Mouse (Mus musculus): ENCODE data around the gene Clnk. TPM values are rescaled to one million over a fixed set of nuclear protein-coding genes. Genes with fewer than 3 reads are reported as not detected.

Gene Clnk
- total and polyA plus RNA-seq, 3 experiments: not detected

- Histone ChIP-seq H3K9ac (ENCODE audit: control insufficient read depth, low read depth, low read length, poor library complexity, severe bottlenecking) (no peak overlapping the region), H3K27ac (ENCODE audit: control insufficient read depth, low read depth, low read length) (no peak overlapping the region), H3K36me3 (ENCODE audit: control insufficient read depth in 1 of 2, insufficient read depth in 2 of 2, low read length in 2 of 2) (no peaks in the 10 kb centered on the region), H3K9me3 (replicated peaks; ENCODE audit: insufficient read depth, low read length) (no peaks in the 10 kb centered on the region), H3K79me2 (ENCODE audit: control insufficient read depth, insufficient read depth, low read length, poor library complexity) (no peaks in the 10 kb centered on the region), H3K27me3 (ENCODE audit: control insufficient read depth in 1 of 2, insufficient read depth in 2 of 2, low read length in 2 of 2) (no peaks in the 10 kb centered on the region), H3K4me3 (ENCODE audit: control insufficient read depth in 1 of 2, insufficient read depth in 1 of 2, low read depth in 2 of 2, low read length in 2 of 2) (no peak overlapping the region), H3K4me1 (ENCODE audit: control insufficient read depth in 1 of 2, insufficient read depth in 2 of 2, low read length in 2 of 2) (no peaks in the 10 kb centered on the region)
- DNase-seq (ENCODE audit: low read depth, low spot score): no peak
- TF ChIP-seq UBTF (IDR thresholded peaks at IDR 0.05; ENCODE audit: borderline replicate concordance, insufficient read depth, low read depth, low read length) (no peak), MAFK (IDR thresholded peaks at IDR 0.05; ENCODE audit: borderline replicate concordance, low read depth, low read length) (no peak), POLR2A (IDR thresholded peaks at IDR 0.05; ENCODE audit: control insufficient read depth in 1 of 2, insufficient read depth in 1 of 2, low read depth in 1 of 2, low read length in 2 of 2, poor library complexity in 1 of 2) (no peak), BHLHE40 (IDR thresholded peaks at IDR 0.05; ENCODE audit: borderline replicate concordance, low read depth, low read length) (no peak), HCFC1 (IDR thresholded peaks at IDR 0.05; ENCODE audit: low read depth, low read length) (no peak), E2F4 (IDR thresholded peaks at IDR 0.05; ENCODE audit: borderline replicate concordance, low read depth, low read length) (no peak), TCF12 (IDR thresholded peaks at IDR 0.05; ENCODE audit: low read depth, low read length) (no peak), MAZ (IDR thresholded peaks at IDR 0.05; ENCODE audit: low read depth, low read length) (no peak), ZNF384 (IDR thresholded peaks at IDR 0.05; ENCODE audit: low read depth, low read length) (no peak), TBP (IDR thresholded peaks at IDR 0.05; ENCODE audit: low read depth, low read length) (no peak), SIN3A (IDR thresholded peaks at IDR 0.05; ENCODE audit: low read length) (no peak)
These were observed 19.0 kb downstream of the Clnk start for GRCm38 (mm10) chr5:38857591-38857990.

DNA sequence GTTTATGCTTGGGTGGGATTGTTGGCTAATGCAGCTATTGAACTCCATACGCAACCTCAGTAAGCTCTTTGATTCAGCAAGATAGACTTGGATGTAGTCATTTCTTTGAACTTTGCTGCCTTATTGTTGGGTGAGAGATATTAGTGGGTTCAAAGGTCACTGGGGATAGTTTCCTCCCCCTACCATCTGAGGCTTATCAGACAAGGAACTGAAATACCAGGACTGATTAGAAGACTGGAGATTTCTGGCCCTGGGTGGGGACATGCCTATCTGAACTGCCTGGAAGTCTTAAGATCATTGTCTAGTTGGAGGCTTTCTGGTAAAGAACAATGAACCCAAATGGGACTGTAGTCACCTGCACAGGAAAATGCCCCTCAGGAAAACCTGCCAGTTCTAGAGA lies 26.4 kb downstream of the Clnk start:
- TF ChIP-seq MAZ (IDR thresholded peaks at IDR 0.05; ENCODE audit: low read depth, low read length) (no peak), POLR2AphosphoS5 (IDR thresholded peaks at IDR 0.05; ENCODE audit: borderline replicate concordance, low read depth, low read length) (no peak), ZC3H11A (IDR thresholded peaks at IDR 0.05; ENCODE audit: low read depth, low read length) (no peak), CHD1 (IDR thresholded peaks at IDR 0.05; ENCODE audit: low read depth, low read length) (no peak), ZKSCAN1 (IDR thresholded peaks at IDR 0.05; ENCODE audit: low read depth, low read length) (no peak), MAFK (IDR thresholded peaks at IDR 0.05; ENCODE audit: borderline replicate concordance, low read depth, low read length) (no peak), BHLHE40 (IDR thresholded peaks at IDR 0.05; ENCODE audit: borderline replicate concordance, low read depth, low read length) (no peak), MXI1 (IDR thresholded peaks at IDR 0.05; ENCODE audit: low read depth, low read length) (no peak), GATA1 (IDR thresholded peaks at IDR 0.05; ENCODE audit: low read depth, low read length) (no peak), EP300 (IDR thresholded peaks at IDR 0.05; ENCODE audit: low read depth in 1 of 2, low read length in 2 of 2) (no peak), NRF1 (IDR thresholded peaks at IDR 0.05; ENCODE audit: insufficient read depth, low read depth, low read length, poor library complexity, severe bottlenecking) (no peak), USF1 (IDR thresholded peaks at IDR 0.05; ENCODE audit: low read depth, low read length) (no peak), ELF1 (IDR thresholded peaks at IDR 0.05; ENCODE audit: low read depth, low read length) (no peak), GABPA (IDR thresholded peaks at IDR 0.05; ENCODE audit: low read depth, low read length) (no peak), KAT2A (conservative IDR thresholded peaks at IDR 0.05; ENCODE audit: low read depth, low read length) (no peak), TAL1 (IDR thresholded peaks at IDR 0.05; ENCODE audit: low read length) (no peak), UBTF (IDR thresholded peaks at IDR 0.05; ENCODE audit: borderline replicate concordance, insufficient read depth, low read depth, low read length) (no peak), RAD21 (IDR thresholded peaks at IDR 0.05; ENCODE audit: low read depth, low read length) (no peak)
- no peak for DNase-seq (ENCODE audit: low read depth, low spot score)
- H3K9ac ChIP-seq (ENCODE audit: control insufficient read depth, low read depth, low read length, poor library complexity, severe bottlenecking): no peak overlapping the region
- no peaks in the 10 kb centered on the region for H3K79me2 ChIP-seq (ENCODE audit: control insufficient read depth, insufficient read depth, low read length, poor library complexity)
- no peaks in the 10 kb centered on the region for H3K9me3 ChIP-seq (replicated peaks; ENCODE audit: insufficient read depth, low read length)
- H3K4me1 ChIP-seq (ENCODE audit: control insufficient read depth in 1 of 2, insufficient read depth in 2 of 2, low read length in 2 of 2): no peaks in the 10 kb centered on the region
- H3K27ac ChIP-seq (ENCODE audit: control insufficient read depth, low read depth, low read length): no peak overlapping the region
- H3K4me3 ChIP-seq (ENCODE audit: control insufficient read depth in 1 of 2, insufficient read depth in 1 of 2, low read depth in 2 of 2, low read length in 2 of 2): no peak overlapping the region
- no peaks in the 10 kb centered on the region for H3K27me3 ChIP-seq (ENCODE audit: control insufficient read depth in 1 of 2, insufficient read depth in 2 of 2, low read length in 2 of 2)
- no peaks in the 10 kb centered on the region for H3K36me3 ChIP-seq (ENCODE audit: control insufficient read depth in 1 of 2, insufficient read depth in 2 of 2, low read length in 2 of 2)

Data from MEL (cell line).